Mouse (Mus musculus) fibroblast of lung, adult 2 months (primary cell): ENCODE measurements around the gene Zfp568.

Source experiments
- DNase-seq: peaks from one replicate; pipeline ENCODE4 v3.0.0-alpha.2; 2011; ENCODE audit warnings: low read depth

The Zfp568 gene

GRCm38 (mm10) chr7:30053591-30053990 lies 69.8 kb downstream of the Zfp568 start:
- no peak for DNase-seq

GRCm38 (mm10) chr7:30060341-30060740 lies 76.6 kb downstream of the Zfp568 start:
- DNase-seq = no peak

GRCm38 (mm10) chr7:30062478-30062877 lies 78.7 kb downstream of the Zfp568 start:
- DNase-seq = no peak

DNA sequence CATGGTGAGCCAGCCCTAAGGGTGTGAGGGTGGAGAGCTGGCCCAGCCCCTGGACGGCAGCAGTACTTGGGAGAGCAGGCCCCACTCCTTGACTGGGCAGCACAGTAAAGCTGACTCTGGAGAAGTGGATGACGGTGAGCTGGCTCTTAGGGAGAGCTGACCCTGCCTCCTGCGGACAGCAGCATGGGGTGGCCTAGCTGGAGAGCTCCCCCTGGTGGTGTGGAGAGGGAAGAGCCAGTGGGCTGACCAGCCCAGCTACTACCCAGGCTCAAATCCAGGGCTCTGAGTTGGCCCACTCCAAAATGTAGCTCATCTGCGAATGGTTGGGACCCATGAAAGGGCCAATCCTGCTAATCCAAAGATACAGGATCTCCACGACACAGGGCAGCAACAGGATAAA lies 80.9 kb downstream of the Zfp568 start:
- DNase-seq = no peak

- DNase-seq = peak; percentile 42
Measured at GRCm38 (mm10) chr7:30072146-30073028, 88.6 kb downstream of the Zfp568 start, which contains the start of gene Zfp82. Gene Zfp82 (minus strand): TSS chr7:30072900.
